Mouse (Mus musculus): ENCODE results near the gene Klhl5. TPM values are rescaled to one million over a fixed set of nuclear protein-coding genes. Genes with fewer than 3 reads are reported as not detected.

Klhl5 gene
- polyA plus RNA-seq, 1 experiment: 9.9 TPM

DNA sequence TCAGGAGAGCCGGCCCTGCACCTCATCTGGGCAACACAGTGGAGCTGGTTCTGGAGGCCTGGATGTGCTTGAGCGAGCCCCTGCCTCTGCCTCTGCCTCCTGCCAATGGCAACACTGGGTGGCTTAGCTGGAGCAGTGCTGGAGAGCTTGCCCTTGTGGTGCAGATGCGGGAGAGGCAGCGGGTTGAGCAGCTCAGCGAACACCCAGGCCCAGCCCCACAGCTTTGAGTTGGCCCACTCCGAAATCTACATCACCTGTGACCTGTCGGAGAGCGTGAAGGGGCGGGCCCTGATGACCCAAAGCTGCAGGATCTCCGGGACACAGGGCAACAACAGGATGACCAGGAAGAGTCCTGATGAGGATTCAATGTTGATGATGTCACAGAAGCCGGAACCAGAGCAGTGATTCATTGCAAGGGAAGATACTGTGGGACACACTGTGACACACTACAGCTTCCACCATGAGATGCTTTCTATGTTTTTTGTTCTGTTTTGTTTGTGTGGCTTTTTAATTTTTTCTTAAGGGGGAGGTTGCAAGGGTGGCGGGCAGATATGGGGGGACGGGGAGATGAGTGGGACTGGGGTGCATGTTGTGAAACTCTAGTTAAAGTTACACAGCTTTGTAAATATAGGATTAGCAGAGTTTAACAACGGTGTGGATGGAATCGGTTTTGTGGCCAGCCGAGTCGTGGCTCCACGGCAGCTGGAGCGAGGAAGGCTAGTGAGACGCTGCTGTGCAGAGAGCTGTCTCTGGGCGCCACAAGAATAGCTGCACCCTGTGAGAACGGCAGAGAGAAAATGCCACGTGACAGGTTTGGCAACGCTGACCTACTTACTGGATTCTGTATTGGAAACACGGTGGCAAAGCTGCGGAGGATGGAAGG, 67.9 kb downstream of the Klhl5 start:
- H3K4me3 ChIP-seq (ENCODE audit: insufficient read depth, poor library complexity, severe bottlenecking): no peak overlapping the region
- TF ChIP-seq USF1 (IDR thresholded peaks at IDR 0.05; ENCODE audit: low read depth): no peak
- no peak for TF ChIP-seq MYOG (IDR thresholded peaks at IDR 0.05; ENCODE audit: control insufficient read depth, extremely low read depth, insufficient read length)
- no peak for TF ChIP-seq MYOD1 (IDR thresholded peaks at IDR 0.05; ENCODE audit: control insufficient read depth, insufficient read length, low read depth)
- no peak for TF ChIP-seq CEBPB (IDR thresholded peaks at IDR 0.05; ENCODE audit: low read depth)
- TF ChIP-seq FOSL1 (IDR thresholded peaks at IDR 0.05; ENCODE audit: insufficient read depth, low read length, poor library complexity, severe bottlenecking): no peak
- TF ChIP-seq CTCF (IDR thresholded peaks at IDR 0.05; ENCODE audit: control insufficient read depth, insufficient read depth, insufficient read length): no peak
- TF ChIP-seq MAX (IDR thresholded peaks at IDR 0.05): no peak
- no peaks in the 10 kb centered on the region for H3K79me2 ChIP-seq (ENCODE audit: control insufficient read depth, insufficient read depth)
- no peaks in the 10 kb centered on the region for H3K27me3 ChIP-seq (ENCODE audit: control insufficient read depth, insufficient read depth, insufficient read length)
- H3ac ChIP-seq (ENCODE audit: control insufficient read depth, insufficient read length, low read depth): no peak overlapping the region
- no peaks in the 10 kb centered on the region for H3K36me3 ChIP-seq (ENCODE audit: control insufficient read depth, insufficient read depth)
- no peaks in the 10 kb centered on the region for H3K79me3 ChIP-seq (ENCODE audit: low read depth)

DNA sequence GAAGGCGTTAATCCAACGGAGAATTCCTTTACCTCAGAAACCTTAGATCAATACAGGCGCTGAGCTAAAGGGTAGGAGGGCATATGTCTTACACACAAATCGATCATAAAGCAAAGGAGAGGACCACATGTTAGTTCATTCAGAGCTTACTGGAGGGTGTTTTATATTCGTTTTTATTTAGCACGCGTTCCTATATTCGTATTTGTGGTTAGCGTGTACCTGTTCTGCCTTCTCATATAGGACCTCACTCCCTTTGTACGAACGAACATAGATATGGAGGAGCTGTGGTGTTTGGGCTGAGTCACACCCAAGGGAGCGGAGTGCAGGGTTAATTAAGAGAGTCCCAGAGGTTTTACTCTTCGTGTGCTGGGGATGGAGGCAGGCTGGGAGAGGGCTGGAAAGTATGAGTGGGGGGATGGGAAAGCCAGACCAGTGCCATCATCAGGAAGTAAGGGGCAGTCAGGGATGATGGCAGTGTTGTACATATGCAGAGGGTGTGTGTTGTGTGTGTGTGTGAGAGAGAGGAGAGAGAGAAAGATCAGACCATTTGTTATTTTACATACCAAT, 68.7 kb downstream of the Klhl5 start:
- H3K79me3 ChIP-seq (ENCODE audit: low read depth): no peaks in the 10 kb centered on the region
- TF ChIP-seq MAX (IDR thresholded peaks at IDR 0.05) (no peak), MYOG (IDR thresholded peaks at IDR 0.05; ENCODE audit: control insufficient read depth, extremely low read depth, insufficient read length) (no peak), USF1 (IDR thresholded peaks at IDR 0.05; ENCODE audit: low read depth) (no peak), CTCF (IDR thresholded peaks at IDR 0.05; ENCODE audit: control insufficient read depth, insufficient read depth, insufficient read length) (no peak)
- no peak overlapping the region for H3ac ChIP-seq (ENCODE audit: control insufficient read depth, insufficient read length, low read depth)
- no peaks in the 10 kb centered on the region for H3K36me3 ChIP-seq (ENCODE audit: control insufficient read depth, insufficient read depth)
- no peak overlapping the region for H3K4me3 ChIP-seq (ENCODE audit: insufficient read depth, poor library complexity, severe bottlenecking)
- H3K27me3 ChIP-seq (ENCODE audit: control insufficient read depth, insufficient read depth, insufficient read length): no peaks in the 10 kb centered on the region
- no peaks in the 10 kb centered on the region for H3K79me2 ChIP-seq (ENCODE audit: control insufficient read depth, insufficient read depth)

GRCm38 (mm10) chr5:65177026-65177514, 69.7 kb downstream of the Klhl5 start:
- no peak for TF ChIP-seq FOSL1 (IDR thresholded peaks at IDR 0.05; ENCODE audit: insufficient read depth, low read length, poor library complexity, severe bottlenecking)
- no peak for TF ChIP-seq CTCF (IDR thresholded peaks at IDR 0.05; ENCODE audit: control insufficient read depth, insufficient read depth, insufficient read length)
- no peak for TF ChIP-seq MAX (IDR thresholded peaks at IDR 0.05)
- no peak for TF ChIP-seq USF1 (IDR thresholded peaks at IDR 0.05; ENCODE audit: low read depth)
- no peak for TF ChIP-seq MYOD1 (IDR thresholded peaks at IDR 0.05; ENCODE audit: control insufficient read depth, insufficient read length, low read depth)
- no peak for TF ChIP-seq CEBPB (IDR thresholded peaks at IDR 0.05; ENCODE audit: low read depth)
- TF ChIP-seq MYOG (IDR thresholded peaks at IDR 0.05; ENCODE audit: control insufficient read depth, extremely low read depth, insufficient read length): no peak
- no peaks in the 10 kb centered on the region for H3K79me2 ChIP-seq (ENCODE audit: control insufficient read depth, insufficient read depth)
- no peaks in the 10 kb centered on the region for H3K27me3 ChIP-seq (ENCODE audit: control insufficient read depth, insufficient read depth, insufficient read length)

DNA sequence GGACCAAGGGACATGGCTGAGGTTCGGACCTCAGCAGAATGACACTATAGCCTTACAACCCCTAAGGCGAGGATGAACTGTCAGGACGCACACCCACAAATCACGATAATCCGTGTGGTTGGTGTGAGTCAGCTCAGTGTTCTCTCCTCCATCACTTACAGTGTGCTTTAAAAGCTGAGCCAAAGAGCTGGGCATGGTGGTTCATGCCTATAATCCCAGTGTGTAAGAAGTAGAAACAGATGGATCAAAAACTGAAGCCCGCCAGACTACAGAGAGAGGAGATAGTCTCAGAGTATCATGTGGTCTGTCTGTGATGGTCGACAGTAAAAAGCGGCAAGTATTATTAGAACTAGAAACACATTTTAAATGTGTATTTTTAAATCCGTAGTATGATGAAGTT, 71.1 kb downstream of the Klhl5 start:
- no peaks in the 10 kb centered on the region for H3K79me2 ChIP-seq (ENCODE audit: control insufficient read depth, insufficient read depth)
- H3K27me3 ChIP-seq (ENCODE audit: control insufficient read depth, insufficient read depth, insufficient read length): no peaks in the 10 kb centered on the region
- H3K4me3 ChIP-seq (ENCODE audit: insufficient read depth, poor library complexity, severe bottlenecking): no peak overlapping the region
- no peaks in the 10 kb centered on the region for H3K36me3 ChIP-seq (ENCODE audit: control insufficient read depth, insufficient read depth)
- no peak overlapping the region for H3ac ChIP-seq (ENCODE audit: control insufficient read depth, insufficient read length, low read depth)
- no peaks in the 10 kb centered on the region for H3K79me3 ChIP-seq (ENCODE audit: low read depth)
- TF ChIP-seq CTCF (IDR thresholded peaks at IDR 0.05; ENCODE audit: control insufficient read depth, insufficient read depth, insufficient read length): no peak
- TF ChIP-seq CEBPB (IDR thresholded peaks at IDR 0.05; ENCODE audit: low read depth): no peak
- no peak for TF ChIP-seq USF1 (IDR thresholded peaks at IDR 0.05; ENCODE audit: low read depth)
- TF ChIP-seq MYOG (IDR thresholded peaks at IDR 0.05; ENCODE audit: control insufficient read depth, extremely low read depth, insufficient read length): no peak
- TF ChIP-seq FOSL1 (IDR thresholded peaks at IDR 0.05; ENCODE audit: insufficient read depth, low read length, poor library complexity, severe bottlenecking): no peak
- no peak for TF ChIP-seq MAX (IDR thresholded peaks at IDR 0.05)
- TF ChIP-seq MYOD1 (IDR thresholded peaks at IDR 0.05; ENCODE audit: control insufficient read depth, insufficient read length, low read depth): no peak

More at GRCm38 (mm10) chr5:65177026-65177514, 69.7 kb downstream of the Klhl5 start:
- Histone ChIP-seq H3K79me3 (ENCODE audit: low read depth) (no peaks in the 10 kb centered on the region), H3ac (ENCODE audit: control insufficient read depth, insufficient read length, low read depth) (no peak overlapping the region), H3K36me3 (ENCODE audit: control insufficient read depth, insufficient read depth) (no peaks in the 10 kb centered on the region), H3K4me3 (ENCODE audit: insufficient read depth, poor library complexity, severe bottlenecking) (no peak overlapping the region)

DNA sequence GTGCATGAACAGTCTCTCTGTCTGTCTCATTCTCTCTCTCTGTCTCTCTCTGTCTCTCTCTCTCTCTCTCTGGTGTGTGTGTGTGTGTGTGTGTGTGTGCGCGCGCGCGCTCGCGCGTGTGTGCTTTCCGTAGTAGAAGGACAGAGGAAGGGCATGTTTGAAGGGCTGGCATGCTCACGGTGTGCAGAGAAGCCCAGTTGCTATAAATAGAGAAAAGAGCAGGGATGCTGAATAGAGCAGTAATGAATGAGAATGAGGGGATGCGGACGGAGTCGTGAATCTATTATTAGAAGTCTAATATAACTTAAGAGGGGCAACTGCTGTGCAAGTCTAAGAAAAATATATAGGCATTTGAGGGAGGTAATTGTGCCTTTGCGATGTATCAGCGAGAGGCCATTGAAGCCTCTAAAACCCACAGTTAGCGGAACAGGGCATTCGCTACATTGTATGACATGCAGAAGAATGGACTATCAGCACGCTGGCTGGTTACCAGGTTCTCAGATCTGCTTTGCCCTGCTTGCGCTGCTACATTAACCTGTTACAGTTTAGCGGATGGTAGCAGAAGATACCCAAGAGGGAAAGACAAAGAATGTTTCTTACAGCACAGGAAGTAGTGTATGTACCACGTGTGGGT, 73.9 kb downstream of the Klhl5 start:
- H3ac ChIP-seq (ENCODE audit: control insufficient read depth, insufficient read length, low read depth): no peak overlapping the region
- H3K27me3 ChIP-seq (ENCODE audit: control insufficient read depth, insufficient read depth, insufficient read length): no peaks in the 10 kb centered on the region
- H3K4me3 ChIP-seq (ENCODE audit: insufficient read depth, poor library complexity, severe bottlenecking): no peak overlapping the region
- H3K36me3 ChIP-seq (ENCODE audit: control insufficient read depth, insufficient read depth): no peaks in the 10 kb centered on the region
- no peak for TF ChIP-seq CEBPB (IDR thresholded peaks at IDR 0.05; ENCODE audit: low read depth)
- TF ChIP-seq MAX (IDR thresholded peaks at IDR 0.05): no peak
- TF ChIP-seq MYOG (IDR thresholded peaks at IDR 0.05; ENCODE audit: control insufficient read depth, extremely low read depth, insufficient read length): no peak
- no peak for TF ChIP-seq USF1 (IDR thresholded peaks at IDR 0.05; ENCODE audit: low read depth)
- TF ChIP-seq MYOD1 (IDR thresholded peaks at IDR 0.05; ENCODE audit: control insufficient read depth, insufficient read length, low read depth): no peak
- TF ChIP-seq FOSL1 (IDR thresholded peaks at IDR 0.05; ENCODE audit: insufficient read depth, low read length, poor library complexity, severe bottlenecking): no peak
- TF ChIP-seq CTCF (IDR thresholded peaks at IDR 0.05; ENCODE audit: control insufficient read depth, insufficient read depth, insufficient read length): no peak
- no peaks in the 10 kb centered on the region for H3K79me3 ChIP-seq (ENCODE audit: low read depth)
- H3K79me2 ChIP-seq (ENCODE audit: control insufficient read depth, insufficient read depth): no peaks in the 10 kb centered on the region

All from C2C12 (cell line).